Mouse (Mus musculus) brain, embryonic 14.5 days (tissue): ENCODE measurements around the gene Adarb2.

Experiments used
- CTCF ChIP-seq: fragments of 200-500 bp; IDR thresholded peaks from 2 replicates; pipeline ENCODE4 v1.5.1; 2012; ENCODE audit warnings: inconsistent platforms, mild to moderate bottlenecking, moderate library complexity, borderline replicate concordance; ENCODE audit not compliant: insufficient read depth, insufficient read length; ENCODE audit errors: extremely low read depth
- POLR2A ChIP-seq: fragments of 200-500 bp; IDR thresholded peaks from 2 replicates; pipeline ENCODE4 v1.6.1; 2012; ENCODE audit warnings: mild to moderate bottlenecking, inconsistent platforms, borderline replicate concordance; ENCODE audit not compliant: poor library complexity, insufficient read depth, insufficient read length, severe bottlenecking; ENCODE audit errors: extremely low read depth

DNA sequence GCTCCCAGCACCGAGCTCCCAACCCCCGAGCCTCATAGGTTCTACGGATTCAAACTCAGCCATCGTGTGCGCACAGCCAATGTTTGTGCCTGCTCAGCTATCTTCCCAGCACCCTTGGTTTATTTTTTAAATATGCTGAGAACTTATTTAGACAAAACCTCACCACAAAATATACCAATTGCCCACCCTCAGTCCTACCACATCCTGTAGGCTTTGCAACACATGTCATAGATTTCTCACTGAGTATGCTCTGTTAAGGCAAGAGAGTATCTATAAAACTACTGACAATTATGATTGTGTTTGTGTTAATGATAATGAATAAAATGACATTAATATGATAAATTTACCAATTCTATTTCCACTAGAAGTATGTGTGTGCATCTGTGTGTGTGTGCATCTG lies 540.1 kb downstream of the Adarb2 start:
- TF ChIP-seq CTCF (no peak), POLR2A (no peak)
